Mouse (Mus musculus): Measurements from ENCODE around the gene Slc9b2. TPM values are rescaled to one million over a fixed set of nuclear protein-coding genes. Genes with fewer than 3 reads are reported as not detected.

Gene Slc9b2
- 0.57 and 0.75 TPM in 2 replicates for polyA plus RNA-seq (2015; fragmentation: Nextera tagmentation; extraction: Ambion mirVana)

DNA sequence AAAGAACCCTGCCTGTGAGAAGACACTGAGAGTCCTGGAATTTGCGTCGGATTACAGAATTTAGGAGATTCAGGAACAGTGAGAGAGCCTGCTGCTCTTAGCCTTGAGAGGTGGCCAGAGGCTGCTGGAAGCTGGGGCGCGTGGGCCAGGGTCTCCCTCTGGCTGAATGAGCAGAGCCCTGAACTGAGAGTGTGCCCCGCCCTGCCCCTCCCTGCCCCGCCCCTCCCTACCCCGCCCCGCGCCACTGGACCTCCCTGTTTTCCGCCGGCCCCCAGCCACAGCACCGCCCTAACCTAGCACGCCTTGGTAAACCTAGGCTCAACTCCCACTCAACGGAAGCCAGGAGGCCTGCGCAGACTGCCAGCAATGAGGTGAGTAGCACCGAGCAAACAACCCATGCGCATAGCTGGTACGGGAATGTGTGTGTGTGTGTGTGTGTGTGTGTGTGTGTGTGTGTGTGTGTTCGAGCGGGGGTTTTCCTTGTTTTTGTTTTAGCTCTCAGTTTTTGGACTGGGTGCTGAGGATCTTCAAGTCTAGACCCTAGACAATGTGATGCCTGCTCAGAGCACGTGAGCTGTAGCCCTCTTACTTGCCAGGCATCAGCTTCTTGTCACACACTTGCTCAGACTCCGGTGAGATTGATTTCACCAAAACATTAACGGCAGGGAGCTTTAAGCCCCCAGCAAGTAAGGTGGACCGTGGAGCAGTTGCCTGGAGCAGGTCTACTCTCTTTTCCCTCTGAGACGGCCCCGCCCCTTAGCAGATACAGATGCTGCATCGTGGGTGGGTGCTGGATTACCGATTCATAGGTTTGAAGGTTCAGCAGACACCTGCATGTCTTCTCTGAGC lies at the start of gene Slc9b2:
Gene Slc9b2 (plus strand): TSS at position 290 of the 849 bp plus-strand sequence.
- peak; percentile 54 for DNase-seq (ENCODE audit: low spot score)

DNA sequence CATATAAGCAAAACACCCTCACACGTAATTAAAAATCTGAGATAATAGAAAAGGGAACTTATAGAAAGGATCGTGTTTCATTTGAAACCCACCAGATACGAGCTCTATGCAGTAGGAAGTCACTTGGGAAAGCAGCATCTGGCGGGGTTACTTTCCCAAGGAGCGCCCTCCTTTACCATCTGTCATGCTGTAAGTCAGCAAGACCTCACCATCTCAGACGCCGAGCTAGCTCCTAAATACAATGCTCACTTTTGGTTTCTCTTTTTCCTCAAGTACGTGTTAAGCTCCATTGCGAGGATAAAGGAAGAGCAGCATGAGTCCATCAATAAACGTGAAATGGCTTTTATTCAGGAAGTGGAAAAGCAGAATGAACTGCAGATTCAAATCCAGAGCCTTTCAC lies 48.6 kb upstream of the Slc9b2 start:
- no peak for DNase-seq (ENCODE audit: low spot score)

DNA sequence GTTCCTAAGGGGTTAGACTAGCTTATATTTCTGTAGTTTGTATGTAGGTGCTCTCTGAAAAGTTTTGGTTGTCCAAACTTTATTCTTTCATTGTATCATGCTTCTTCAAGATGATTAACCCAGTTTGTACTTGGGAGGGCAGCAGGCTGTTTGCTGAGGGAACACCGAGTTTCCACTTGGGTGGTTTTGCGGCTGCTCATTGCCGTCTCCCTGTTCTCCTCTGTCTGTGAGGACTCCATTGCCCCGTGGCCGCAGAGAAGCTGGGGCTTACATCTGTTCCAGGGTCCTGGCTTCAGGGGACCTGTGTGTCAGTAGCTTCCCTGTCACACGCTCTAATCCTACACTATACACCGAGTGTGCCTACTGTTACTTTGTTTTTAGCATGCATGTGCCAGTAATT lies 47.3 kb upstream of the Slc9b2 start:
- no peak for DNase-seq (ENCODE audit: low spot score)

DNA sequence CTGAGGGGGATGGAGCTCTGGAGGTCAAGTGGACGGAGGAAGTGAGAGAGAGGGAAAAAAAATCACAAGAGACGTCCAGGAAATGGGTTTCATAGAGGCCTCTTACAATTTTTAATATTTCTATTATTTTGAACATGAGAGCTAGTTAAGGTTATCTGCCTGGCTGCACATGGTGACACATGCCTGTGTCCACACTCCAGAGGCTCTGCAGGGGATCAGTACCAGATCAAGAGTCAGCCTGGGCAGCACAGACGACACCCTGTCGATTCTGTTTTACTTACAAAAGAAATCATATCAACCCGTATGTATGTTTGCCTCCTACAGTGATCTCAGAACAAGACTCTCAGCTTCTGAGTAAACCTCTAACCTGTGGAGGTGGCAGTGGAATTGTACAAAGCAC lies 38.9 kb upstream of the Slc9b2 start:
- no peak for DNase-seq (ENCODE audit: low spot score)

DNA sequence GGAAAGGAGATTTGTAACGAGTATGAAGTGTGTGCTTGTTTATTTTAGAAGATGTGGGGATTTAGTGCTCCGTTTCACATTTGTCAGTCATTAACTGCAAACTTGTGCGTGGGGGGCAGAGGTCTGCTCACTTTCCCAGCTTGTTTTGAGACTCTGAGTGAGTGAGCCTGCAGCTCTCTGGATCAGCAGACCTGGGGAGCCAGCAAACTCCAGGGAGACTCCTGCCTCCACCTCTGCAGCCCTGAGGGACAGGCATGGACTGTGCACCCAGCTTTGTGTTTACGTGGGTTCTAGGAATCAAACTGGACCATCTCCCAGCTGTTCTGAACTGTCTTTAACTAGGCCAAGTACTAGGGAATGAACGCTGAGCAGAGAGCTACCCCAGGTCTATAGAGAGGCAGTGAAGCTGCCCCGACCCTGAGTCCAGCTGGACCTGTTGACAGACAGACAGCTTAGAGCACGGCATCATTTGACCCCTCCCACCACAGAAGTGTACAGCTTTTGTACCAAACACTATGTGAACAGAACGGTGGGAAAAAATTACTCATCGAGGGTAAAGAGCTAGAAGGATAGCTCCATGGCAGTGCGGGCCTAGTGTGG lies 38.0 kb upstream of the Slc9b2 start:
- DNase-seq (ENCODE audit: low spot score): no peak

GRCm38 (mm10) chr3:135272627-135273026 lies 34.9 kb upstream of the Slc9b2 start:
- DNase-seq (ENCODE audit: low spot score): no peak

DNA sequence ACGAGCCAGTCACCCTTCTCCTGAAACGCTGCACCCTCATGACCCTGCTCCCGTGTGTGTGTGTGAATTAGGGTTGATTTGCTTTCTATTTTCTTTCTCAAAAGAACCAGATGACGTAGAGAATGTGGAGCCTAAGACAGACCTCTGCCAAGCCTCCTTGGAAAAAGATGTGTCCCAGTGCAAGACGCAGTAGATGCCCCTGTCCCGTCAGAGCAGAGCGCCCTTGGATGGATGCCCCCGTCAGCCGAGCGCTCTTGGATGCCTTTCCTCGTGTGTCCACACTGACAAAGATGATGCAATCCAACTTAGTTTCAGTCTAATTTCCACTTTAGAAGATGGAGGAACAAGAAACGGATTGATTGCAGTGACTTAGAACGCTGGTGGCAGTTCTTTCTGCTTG lies 34.5 kb upstream of the Slc9b2 start:
- DNase-seq (ENCODE audit: low spot score): no peak

GRCm38 (mm10) chr3:135280160-135280559 lies 27.3 kb upstream of the Slc9b2 start:
- DNase-seq (ENCODE audit: low spot score): no peak

- peak; percentile 81 for DNase-seq (ENCODE audit: low spot score)
These were observed 26.7 kb upstream of the Slc9b2 start, which contains the start of gene Bdh2 for GRCm38 (mm10) chr3:135280669-135281415. Bdh2 (plus strand) TSS chr3:135281221.

GRCm38 (mm10) chr3:135281701-135282100 lies 25.8 kb upstream of the Slc9b2 start:
- DNase-seq (ENCODE audit: low spot score): no peak

GRCm38 (mm10) chr3:135285256-135285655 lies 22.2 kb upstream of the Slc9b2 start:
- no peak for DNase-seq (ENCODE audit: low spot score)

DNA sequence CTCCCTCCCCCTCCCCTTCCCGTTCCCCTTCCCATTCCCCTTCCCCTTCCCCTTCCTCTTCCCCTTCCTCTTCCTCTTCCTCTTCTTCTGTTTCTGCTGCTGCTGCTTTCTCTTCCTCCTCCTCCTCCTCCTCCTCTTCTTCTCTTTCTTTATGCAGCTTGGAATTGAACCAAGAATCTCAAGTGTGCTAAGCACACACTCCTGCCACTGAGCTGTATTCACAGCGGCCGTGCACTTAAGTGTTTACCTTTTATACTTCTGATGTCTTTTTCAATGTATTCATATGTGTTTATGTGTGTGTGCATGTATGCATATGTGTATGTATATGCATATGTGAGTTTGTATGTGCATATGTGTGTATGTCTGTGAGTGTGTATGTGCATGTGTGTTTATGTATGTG lies 21.7 kb upstream of the Slc9b2 start:
- DNase-seq (ENCODE audit: low spot score): no peak

DNA sequence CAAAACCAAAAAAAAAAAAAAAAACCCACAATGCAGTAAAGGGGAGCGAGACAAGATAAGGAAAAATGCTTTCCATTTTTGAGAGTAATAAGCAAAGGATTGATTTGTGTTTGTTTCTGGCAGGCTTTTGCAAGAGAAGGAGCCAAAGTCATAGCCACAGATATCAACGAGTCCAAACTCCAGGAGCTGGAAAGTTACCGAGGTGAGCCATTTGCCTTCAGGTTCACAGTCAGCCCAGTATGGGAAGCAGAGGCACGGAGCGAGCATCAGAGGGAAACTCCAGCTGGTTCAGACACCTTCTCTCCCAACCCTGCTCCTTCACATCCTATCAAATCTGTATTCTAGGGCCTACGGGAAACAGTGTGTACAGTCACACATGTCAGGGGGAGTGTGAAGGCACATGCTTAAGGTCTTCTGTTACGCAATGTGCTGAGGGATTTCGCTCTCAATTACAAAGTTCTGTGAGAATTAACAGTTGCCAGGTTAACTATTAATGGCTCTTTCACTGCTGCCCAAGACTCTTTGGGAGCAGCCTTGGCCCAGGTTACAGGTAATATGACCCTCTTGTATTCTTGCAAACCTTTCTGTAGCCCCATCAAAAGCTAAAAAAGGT lies 19.3 kb upstream of the Slc9b2 start:
- no peak for DNase-seq (ENCODE audit: low spot score)

DNA sequence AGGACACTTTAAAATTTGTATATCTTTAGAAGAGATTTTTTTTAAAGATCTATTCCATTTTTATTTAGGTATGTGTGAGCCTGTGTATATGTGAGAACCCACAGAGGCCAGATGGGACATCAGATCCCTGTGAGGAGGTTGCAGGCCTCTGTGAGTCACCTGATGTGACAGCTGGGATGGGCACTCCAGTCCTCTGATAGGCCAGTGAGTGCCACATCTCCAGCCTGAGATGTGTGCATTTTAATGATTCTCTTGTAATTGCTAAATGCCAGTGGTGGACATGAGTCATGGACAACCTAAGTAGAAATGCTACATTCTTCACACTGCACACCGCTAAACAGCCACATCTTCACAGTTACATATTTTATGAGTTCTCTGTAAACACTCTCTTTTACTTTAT lies 18.4 kb upstream of the Slc9b2 start:
- no peak for DNase-seq (ENCODE audit: low spot score)

- peak; percentile 78 for DNase-seq (ENCODE audit: low spot score)
These were observed 17.1 kb upstream of the Slc9b2 start for GRCm38 (mm10) chr3:135290249-135290894.

DNA sequence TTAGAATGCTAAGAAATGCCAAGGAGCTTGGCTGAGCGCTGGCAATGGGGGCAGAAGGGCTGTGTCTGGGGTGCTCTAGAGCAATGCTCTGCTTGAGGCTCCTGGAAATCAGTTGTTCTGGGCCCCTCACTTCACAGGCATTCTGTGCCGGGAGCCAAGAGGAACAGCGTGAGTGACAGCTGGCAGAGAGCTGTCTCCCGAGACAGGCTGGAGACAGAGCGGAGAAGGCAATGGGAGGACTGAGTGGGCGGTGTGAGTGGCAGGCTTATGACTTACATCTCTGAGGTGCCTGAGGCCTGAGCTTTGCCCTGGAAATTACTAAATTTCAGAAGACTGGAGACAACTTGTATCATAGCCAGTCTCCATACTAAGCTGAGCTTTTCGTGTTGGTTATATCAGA lies 13.8 kb upstream of the Slc9b2 start:
- no peak for DNase-seq (ENCODE audit: low spot score)

GRCm38 (mm10) chr3:135295559-135295958 lies 11.9 kb upstream of the Slc9b2 start:
- DNase-seq (ENCODE audit: low spot score): no peak

DNA sequence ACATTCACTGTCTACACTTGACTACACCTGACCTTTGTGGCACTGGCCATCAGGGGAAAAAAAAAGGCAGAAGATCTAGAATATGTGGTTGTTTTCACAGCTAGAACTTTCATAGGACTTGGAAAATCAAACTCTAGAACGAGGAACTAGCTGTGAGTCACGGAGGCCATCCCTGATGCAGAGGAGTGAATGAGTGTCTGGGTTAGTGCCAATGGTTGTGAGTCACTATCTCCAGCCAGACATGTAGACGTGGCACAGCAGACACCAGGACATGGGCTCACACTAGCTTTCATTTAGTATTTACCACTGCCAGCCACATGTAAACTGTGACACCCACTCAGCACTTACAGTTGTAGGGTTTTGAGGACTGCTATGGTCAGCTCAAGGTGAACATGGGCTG lies 8.9 kb upstream of the Slc9b2 start:
- DNase-seq (ENCODE audit: low spot score): no peak

DNA sequence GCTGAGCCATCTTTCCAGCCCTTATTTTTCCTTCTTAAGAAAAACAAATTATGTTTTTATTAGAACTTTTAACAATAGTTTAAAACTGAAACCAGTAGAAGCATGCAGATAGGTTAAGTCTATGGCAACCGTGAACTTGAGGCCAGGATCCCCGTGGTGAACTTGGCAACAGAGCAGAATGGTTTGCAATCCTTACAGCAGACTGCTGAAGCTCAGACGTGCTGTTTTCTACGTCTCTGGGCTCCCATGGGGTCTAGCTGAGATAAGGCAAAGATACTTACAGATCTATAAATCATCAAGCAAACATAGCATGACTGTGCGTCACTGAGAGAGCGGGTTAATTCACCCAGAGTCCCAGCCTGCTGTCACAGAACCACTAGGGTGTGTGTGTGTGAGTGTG lies 7.4 kb upstream of the Slc9b2 start:
- DNase-seq (ENCODE audit: low spot score): no peak

GRCm38 (mm10) chr3:135304060-135304459 lies 3.4 kb upstream of the Slc9b2 start:
- DNase-seq (ENCODE audit: low spot score): no peak

- no peak for DNase-seq (ENCODE audit: low spot score)
These were observed 2.9 kb upstream of the Slc9b2 start for GRCm38 (mm10) chr3:135304566-135304965.

Data from thymus, postnatal 0 days (tissue).